Mouse (Mus musculus) lung, postnatal 36 days (tissue): ENCODE results near the gene Pfn1.

Source experiments
- DNase-seq: peaks from one replicate; pipeline ENCODE4 v3.0.0; 2022; ENCODE audit warnings: mixed read lengths

Gene Pfn1

GRCm38 (mm10) chr11:70654198-70654922, at the start of gene Pfn1:
Pfn1 (minus strand) TSS chr11:70654644.
- DNase-seq = peak; percentile 78

DNA sequence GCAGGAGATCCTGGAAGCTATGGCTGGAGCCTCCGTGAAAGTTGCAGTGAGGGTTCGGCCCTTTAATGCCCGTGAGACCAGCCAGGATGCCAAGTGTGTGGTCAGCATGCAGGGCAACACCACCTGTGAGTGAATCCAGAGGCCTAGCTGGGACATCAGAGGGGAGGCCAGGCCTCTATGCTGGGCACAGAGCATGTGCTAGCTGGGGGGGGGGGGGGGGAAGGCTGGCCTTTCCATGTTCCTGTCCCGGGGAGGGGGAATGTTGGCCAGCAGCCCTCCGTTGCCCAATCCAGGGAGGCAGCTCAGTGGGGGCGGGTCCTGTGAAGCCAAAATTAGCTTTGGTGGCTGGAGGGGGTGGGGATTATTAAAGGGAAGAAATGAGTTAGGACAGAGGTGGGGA, 48.3 kb upstream of the Pfn1 start:
- DNase-seq = peak; percentile 67

GRCm38 (mm10) chr11:70701984-70702733, 47.7 kb upstream of the Pfn1 start:
- DNase-seq = no peak

DNA sequence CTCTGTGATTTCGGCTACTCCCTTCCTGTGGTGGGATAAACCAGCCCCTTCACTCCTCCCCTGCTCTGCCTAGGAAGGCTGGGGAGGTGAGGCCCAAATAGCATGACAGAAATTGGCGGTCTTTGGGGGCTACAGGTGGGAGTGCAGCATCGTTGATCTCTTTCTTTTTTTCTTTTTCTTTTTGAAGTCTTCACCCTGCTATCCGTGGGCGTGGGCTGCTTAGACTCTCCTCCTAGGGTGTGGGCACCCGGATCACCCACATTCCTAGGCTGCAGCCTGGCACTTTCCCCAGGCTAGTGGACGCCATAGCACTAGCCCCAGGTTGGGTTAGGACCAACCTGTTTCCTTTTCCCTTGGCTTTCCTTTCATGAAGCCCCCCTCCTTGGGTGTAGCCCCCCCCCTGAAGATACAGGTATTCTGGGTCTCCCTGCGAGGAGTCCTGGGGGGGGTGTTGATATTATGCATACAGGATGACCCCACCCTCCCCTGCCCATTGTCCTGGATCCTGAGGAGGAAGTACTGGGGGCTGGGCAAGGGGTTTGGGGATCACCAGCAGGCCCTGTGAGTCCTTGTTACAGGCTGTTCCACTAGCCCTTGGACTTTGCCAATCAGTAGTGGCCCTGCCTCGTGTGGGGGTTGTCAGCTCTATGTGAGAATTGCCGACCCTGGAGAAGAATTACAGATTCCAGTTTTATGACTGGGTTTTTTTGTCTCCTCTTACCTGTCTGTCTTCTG, 46.9 kb upstream of the Pfn1 start:
- peak; percentile 40 for DNase-seq

DNA sequence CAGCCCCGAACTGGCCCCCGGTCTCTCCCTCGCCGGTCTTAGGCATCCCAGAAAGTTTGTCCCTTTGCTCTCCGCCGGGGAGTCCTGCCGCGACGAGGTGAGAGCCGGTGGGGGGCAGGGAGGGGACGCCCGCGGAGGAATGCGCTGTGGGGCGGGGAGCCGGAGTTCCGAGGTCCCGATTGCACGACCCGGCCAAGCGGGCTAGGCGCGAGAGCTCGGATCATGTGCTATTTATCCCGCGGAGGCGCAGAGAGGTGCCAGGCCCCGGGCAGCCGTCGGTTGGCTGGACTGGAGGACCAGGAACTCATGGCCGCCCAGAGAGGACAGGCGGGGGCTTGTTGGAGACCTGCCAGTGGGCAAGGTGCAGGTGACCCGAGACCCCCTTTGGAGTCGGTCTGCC, 46.2 kb upstream of the Pfn1 start:
- DNase-seq = peak; percentile 81

DNA sequence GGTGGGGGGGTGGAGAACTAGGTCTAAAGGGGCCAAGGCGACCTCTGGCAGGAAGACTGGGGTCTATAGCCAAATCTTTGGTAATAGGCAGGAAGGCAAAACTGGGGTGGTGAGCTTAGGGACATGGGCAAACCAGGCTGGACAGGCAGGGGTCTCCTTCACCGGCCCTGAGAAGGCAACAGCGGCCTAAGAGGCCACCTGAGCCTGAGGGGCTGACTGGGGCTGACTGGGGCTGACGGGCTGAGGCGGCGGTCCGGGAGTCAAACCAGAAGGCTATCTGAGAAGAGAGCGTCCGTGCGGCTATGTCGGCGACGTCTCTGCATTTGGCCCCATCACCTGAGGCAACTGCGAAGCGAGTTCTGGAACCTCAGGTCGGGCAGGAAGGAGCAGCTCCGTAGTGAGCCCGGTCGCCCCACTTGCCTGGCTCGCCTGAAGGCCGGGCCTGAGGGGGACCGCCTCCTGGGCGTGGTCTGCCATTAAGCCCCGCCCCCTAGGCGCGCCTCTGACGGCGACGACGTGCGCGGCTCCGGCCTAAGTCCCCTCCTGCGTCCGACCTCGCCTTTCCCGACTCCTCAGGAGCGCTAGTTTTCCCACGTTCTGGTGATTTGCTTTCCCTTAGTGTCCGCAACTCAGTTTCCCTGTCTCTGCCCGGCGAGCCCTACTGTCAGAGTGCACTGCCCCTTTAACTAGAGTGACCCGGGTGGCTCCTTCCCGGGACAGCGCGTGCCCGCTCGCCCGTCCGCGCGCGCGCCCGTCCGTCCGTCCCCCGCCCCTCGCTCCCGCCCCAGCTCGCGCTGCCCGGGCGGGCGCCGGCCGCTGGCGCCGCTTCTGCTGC, 45.5 kb upstream of the Pfn1 start, which contains the start of the genes Inca1 and Kif1c:
TSS of gene Inca1 (minus strand) at position 434 of the 835 bp plus-strand sequence.
TSS of gene Kif1c (plus strand) at position 827 of the 835 bp plus-strand sequence.
- peak; percentile 95 for DNase-seq

- no peak for DNase-seq
Observed at GRCm38 (mm10) chr11:70699051-70699450, 44.6 kb upstream of the Pfn1 start.

DNA sequence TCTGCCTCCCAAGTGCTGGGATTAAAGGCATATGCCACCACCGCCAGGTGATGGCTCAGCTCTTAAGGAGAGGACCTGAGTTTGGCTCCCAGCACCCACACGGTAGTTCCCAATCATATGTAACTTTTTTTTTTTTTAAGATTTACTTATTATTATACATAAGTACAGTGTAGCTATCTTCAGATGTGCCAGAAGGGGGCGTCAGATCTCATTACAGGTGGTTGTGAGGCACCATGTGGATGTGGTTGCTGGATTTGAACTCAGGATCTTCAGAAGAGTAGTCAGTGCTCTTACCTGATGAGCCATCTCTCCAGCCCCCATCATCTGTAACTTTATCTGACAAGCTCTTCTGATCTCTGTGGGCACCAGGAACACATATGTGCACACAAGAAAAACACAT, 42.9 kb upstream of the Pfn1 start:
- DNase-seq = peak; percentile 37

- DNase-seq = no peak
Observed at GRCm38 (mm10) chr11:70693504-70693903, 39.1 kb upstream of the Pfn1 start.

- no peak for DNase-seq
Observed at GRCm38 (mm10) chr11:70689578-70689977, 35.1 kb upstream of the Pfn1 start.

GRCm38 (mm10) chr11:70688372-70688771, 33.9 kb upstream of the Pfn1 start:
- DNase-seq = no peak

DNA sequence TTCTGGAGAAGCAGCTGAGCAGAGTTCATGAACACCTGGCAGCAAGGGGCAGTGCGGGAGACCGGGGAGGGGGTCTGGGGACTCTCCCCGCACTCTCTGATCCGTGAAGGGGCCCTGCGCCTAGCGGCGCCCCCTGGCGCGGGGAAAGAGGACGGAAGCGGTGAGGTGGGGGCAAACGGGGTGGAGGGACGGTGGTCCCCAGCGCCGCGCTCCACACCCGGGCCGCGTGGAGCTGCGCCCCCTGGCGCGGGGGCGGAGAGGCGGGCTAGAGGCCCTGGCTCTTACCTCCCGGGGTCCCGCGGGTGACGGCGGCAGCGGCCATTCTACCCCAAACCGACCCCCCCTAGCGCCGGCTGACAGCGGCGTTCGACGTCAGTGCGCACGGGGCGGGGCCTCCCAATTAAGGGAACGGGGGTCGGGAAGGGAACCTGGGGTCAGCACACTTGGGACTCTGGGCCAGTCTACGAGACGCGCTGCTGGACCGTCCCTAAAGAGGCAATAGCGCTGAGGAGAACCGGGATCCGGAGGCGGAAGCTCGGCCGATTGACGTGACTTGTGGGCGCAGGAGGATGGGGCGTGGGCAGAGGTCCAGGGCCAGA, 33.3 kb upstream of the Pfn1 start, which contains the start of gene Camta2:
TSS of gene Camta2 (minus strand) at position 505 of the 599 bp plus-strand sequence.
- DNase-seq = peak; percentile 92

GRCm38 (mm10) chr11:70686901-70687566, 32.6 kb upstream of the Pfn1 start:
- peak; percentile 25 for DNase-seq

DNA sequence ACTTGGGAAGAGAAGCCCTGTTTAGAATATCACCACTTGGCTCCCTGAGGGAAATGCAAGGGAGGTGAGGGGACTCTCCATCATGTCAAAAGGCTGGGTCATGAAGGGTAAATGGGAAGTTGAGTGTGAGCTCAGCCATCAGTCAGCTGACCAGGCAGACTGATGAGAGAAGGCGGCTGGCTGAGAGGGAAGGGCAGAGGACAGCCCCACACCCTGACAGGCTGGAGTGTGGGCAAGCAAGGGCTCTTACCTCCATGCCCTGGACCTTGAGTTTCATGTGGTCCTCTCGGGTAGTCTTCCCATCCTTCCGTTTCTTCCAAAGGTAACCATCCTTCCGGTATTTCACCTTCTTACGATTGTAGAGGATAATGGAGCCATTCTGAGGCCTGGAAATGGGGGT, 29.2 kb upstream of the Pfn1 start:
- DNase-seq = no peak

DNA sequence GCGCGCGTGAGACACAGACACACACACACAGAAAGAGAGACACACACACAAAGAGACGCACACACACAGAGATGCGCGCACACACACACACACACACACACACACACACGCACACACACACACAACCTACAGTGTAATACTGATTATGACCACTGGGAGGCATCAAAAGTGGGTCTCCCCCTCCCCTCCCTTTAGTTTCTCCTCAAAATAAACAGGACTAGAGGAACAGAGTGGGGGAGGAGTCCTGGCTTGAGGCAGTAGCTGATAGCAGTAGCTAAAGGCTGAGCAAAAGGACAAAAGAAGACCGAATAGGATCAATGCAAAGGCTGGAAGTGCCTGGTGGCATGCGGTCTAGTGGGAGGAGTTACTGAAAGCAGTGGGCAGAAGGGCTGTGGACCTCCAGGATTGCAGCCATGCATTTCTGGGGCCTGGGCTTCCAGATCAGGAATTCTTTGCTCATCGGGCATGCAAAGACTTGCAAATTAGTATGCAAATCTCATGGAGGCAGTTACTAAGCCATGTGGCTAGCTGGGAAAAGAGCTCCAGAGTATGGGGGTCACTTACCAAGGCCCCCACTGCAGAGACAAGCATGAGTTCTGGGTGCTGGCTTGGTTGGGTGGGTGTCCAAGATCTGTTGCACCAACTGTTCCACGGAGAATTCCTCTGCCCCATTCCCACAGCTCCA, 27.6 kb upstream of the Pfn1 start:
- DNase-seq = peak; percentile 54

- DNase-seq = no peak
Observed at GRCm38 (mm10) chr11:70681170-70681569, 26.7 kb upstream of the Pfn1 start.

GRCm38 (mm10) chr11:70679894-70680293, 25.4 kb upstream of the Pfn1 start:
- peak; percentile 59 for DNase-seq

- no peak for DNase-seq
Observed at GRCm38 (mm10) chr11:70679361-70679760, 24.9 kb upstream of the Pfn1 start.

DNA sequence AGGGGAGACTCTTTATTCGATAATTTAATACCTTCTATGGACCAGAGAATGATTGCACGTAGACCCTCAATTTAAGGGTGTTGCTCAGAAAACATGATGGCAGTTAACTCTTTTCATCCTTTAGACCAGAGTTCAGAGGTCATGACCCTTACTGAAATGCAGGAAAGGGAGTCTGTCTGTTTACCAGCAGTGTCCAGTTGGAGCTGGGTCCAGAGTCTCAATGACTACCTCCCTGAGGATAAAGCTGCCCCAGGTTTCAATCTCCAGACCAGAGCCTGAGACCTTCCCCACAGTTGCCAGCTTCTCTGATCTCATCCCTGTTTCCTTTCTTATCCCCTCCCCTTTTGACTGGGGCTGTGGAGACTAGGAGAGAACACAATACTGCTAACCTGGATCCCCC, 24.1 kb upstream of the Pfn1 start:
- DNase-seq = no peak

DNA sequence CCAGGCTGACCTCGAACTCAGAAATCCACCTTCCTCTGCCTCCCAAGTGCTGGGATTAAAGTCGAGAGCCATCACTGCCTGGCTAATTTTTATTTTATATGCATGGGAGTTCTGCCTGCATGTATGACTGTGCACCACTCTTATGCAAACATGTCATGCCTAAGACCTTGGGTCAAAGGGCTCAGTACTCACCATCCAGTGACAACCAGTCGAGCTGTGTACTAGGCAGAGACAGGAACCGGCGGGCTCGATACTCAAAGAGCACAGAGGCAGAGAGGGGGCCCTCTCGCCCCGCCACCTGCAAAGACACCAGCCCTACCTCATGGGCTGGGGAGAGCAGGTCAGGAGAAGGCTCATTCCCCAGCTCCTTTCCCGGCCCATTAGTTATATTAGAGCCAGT, 23.6 kb upstream of the Pfn1 start:
- DNase-seq = no peak

DNA sequence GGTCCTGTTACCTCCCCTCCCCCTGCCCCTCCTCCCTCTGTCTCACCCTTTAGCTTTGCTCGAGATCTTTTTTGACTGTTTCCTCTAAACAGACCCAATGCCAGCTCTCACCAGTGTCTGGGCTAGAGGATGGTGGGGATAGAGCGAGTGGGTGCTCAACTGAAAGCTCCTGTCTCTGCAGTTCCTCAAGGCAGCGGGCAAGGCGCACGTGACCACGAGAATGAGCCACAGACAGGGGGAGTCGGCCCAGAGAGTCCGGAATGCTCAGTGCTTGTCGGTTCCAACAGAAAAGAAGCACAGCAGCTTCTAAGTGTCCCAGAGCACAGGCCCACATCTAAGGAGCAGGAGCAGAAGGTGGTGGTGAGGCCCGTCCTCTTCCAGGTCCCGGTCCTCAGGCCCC, 20.1 kb upstream of the Pfn1 start:
- no peak for DNase-seq
